Mouse (Mus musculus) forebrain, embryonic 14.5 days (tissue): ENCODE data around the gene Cyp4f15. TPM values are rescaled to one million over a fixed set of nuclear protein-coding genes. Genes with fewer than 3 reads are reported as not detected.
A peak's percentile ranks its signal among the peaks of the same experiment; 100 is the strongest.

Source experiments
- ATAC-seq: fragments of 200-750 bp; cut with Nextera tagmentation; 2 replicates; pipeline ENCODE4 v1.8.0; 2017; ENCODE audit warnings: mild to moderate bottlenecking, moderate library complexity
- DNase-seq: peaks from one replicate; pipeline ENCODE4 v3.0.0-alpha.2; 2015; ENCODE audit warnings: low spot score
- H3K27ac ChIP-seq: fragments of 300-500 bp; sonication (generic); 2 replicates; pipeline ENCODE4 v1.5.1; 2014; ENCODE audit warnings: low read depth, mild to moderate bottlenecking, control low read depth, low read length, moderate library complexity
- H3K27me3 ChIP-seq: fragments of 300-500 bp; sonication (generic); replicated peaks from 2 replicates; pipeline ENCODE4 v1.6.1; 2014; ENCODE audit warnings: low read length, control low read depth, mixed read lengths; ENCODE audit not compliant: control insufficient read depth, insufficient read depth
- H3K36me3 ChIP-seq: fragments of 300-500 bp; sonication (generic); 2 replicates; pipeline ENCODE4 v1.6.1; 2014; ENCODE audit warnings: low read length, control low read depth; ENCODE audit not compliant: control insufficient read depth, insufficient read depth
- H3K4me1 ChIP-seq: fragments of 300-500 bp; sonication (generic); 2 replicates; pipeline ENCODE4 v1.6.1; 2014; ENCODE audit warnings: antibody characterized with exemption, low read length, control low read depth; ENCODE audit not compliant: control insufficient read depth, insufficient read depth
- H3K4me2 ChIP-seq: fragments of 300-500 bp; sonication (generic); 2 replicates; pipeline ENCODE4 v1.6.1; 2014; ENCODE audit warnings: mild to moderate bottlenecking, control low read depth, low read length
- H3K4me3 ChIP-seq: fragments of 300-500 bp; sonication (generic); 2 replicates; pipeline ENCODE4 v1.5.1; 2014; ENCODE audit warnings: low read depth, low read length, control low read depth
- H3K9ac ChIP-seq: fragments of 300-500 bp; sonication (generic); 2 replicates; pipeline ENCODE4 v1.6.1; 2014; ENCODE audit warnings: mild to moderate bottlenecking, low read length, control low read depth, moderate library complexity
- H3K9me3 ChIP-seq: fragments of 300-500 bp; sonication (generic); replicated peaks from 2 replicates; pipeline ENCODE4 v1.6.1; 2016; ENCODE audit warnings: low read length, control low read depth, mixed read lengths; ENCODE audit not compliant: control insufficient read depth
- WGBS: fragments of 180-500 bp; shearing (Covaris S2); extraction: QIAGEN DNeasy Blood & Tissue Kit; methylation state at CpG from one replicate; pipeline ENCODE4 v1.1.7; 2014; 5-methylcytosine and 5-hydroxymethylcytosine counted together
- polyA plus RNA-seq: library from polyadenylated mRNA; unstranded; fragments of >200 nt; fragmentation: Nextera tagmentation; extraction: Ambion mirVana; gene quantifications from 2 replicates; pipeline ENCODE4 v1.2.1, GENCODE M21; 2014

Cyp4f15 gene
- polyA plus RNA-seq, 1 experiment from 2014 or later: 0.76 TPM

GRCm38 (mm10) chr17:32729029-32729428, 43.6 kb downstream of the Cyp4f15 start:
- no peaks in the 10 kb centered on the region for H3K27me3 ChIP-seq
- H3K27ac ChIP-seq: no peak overlapping the region
- H3K36me3 ChIP-seq: no peaks in the 10 kb centered on the region
- no peak overlapping the region for H3K4me3 ChIP-seq
- no peak overlapping the region for H3K9ac ChIP-seq
- DNase-seq (peak; percentile 17), ATAC-seq (no peak)
- no peaks in the 10 kb centered on the region for H3K4me1 ChIP-seq
- 75% methylated on average over 3 of the region's 3 CpGs for WGBS
- H3K9me3 ChIP-seq: no peaks in the 10 kb centered on the region; the same call in 1 of the 2 replicates
- H3K4me2 ChIP-seq: no peak overlapping the region

- no peaks in the 10 kb centered on the region for H3K9me3 ChIP-seq
- H3K36me3 ChIP-seq: no peaks in the 10 kb centered on the region
- no peaks in the 10 kb centered on the region for H3K27me3 ChIP-seq
- no peak overlapping the region for H3K9ac ChIP-seq
- H3K4me2 ChIP-seq: no peak overlapping the region
- DNase-seq (no peak), ATAC-seq (no peak)
- H3K27ac ChIP-seq: no peak overlapping the region
- WGBS: 86% methylated on average over 1 of the region's 1 CpGs
- H3K4me1 ChIP-seq: no peaks in the 10 kb centered on the region
- H3K4me3 ChIP-seq: no peak overlapping the region
These were observed 53.0 kb downstream of the Cyp4f15 start for GRCm38 (mm10) chr17:32738406-32738805.

GRCm38 (mm10) chr17:32741057-32741456, 55.6 kb downstream of the Cyp4f15 start:
- no peaks in the 10 kb centered on the region for H3K9me3 ChIP-seq
- ATAC-seq: no peak
- H3K36me3 ChIP-seq: no peaks in the 10 kb centered on the region
- H3K27me3 ChIP-seq: no peaks in the 10 kb centered on the region
- 0% methylated on average over 1 of the region's 1 CpGs for WGBS
- H3K27ac ChIP-seq: no peak overlapping the region
- H3K4me3 ChIP-seq: no peak overlapping the region
- no peaks in the 10 kb centered on the region for H3K4me1 ChIP-seq
- DNase-seq: no peak
- no peak overlapping the region for H3K9ac ChIP-seq
- no peak overlapping the region for H3K4me2 ChIP-seq

GRCm38 (mm10) chr17:32750611-32751010, 65.2 kb downstream of the Cyp4f15 start:
- no peaks in the 10 kb centered on the region for H3K27me3 ChIP-seq
- no peak overlapping the region for H3K4me2 ChIP-seq
- DNase-seq (no peak), ATAC-seq (no peak)
- no peaks in the 10 kb centered on the region for H3K9me3 ChIP-seq
- no peaks in the 10 kb centered on the region for H3K4me1 ChIP-seq
- H3K36me3 ChIP-seq: no peaks in the 10 kb centered on the region
- no peak overlapping the region for H3K27ac ChIP-seq
- no peak overlapping the region for H3K4me3 ChIP-seq
- 57% methylated on average over 5 of the region's 5 CpGs for WGBS
- H3K9ac ChIP-seq: no peak overlapping the region

Other genes with a start within 250 kb of the Cyp4f15 start
- gene Cyp4f39, start 232.9 kb upstream of the Cyp4f15 start, polyA plus RNA-seq: 0.33 and 0.95 TPM in 2 replicates
- 4.1 and 5.8 TPM in 2 replicates for gene Cyp4f17, start 179.6 kb upstream of the Cyp4f15 start, polyA plus RNA-seq
- gene Cyp4f16, start 149.1 kb upstream of the Cyp4f15 start, polyA plus RNA-seq: 18.4 and 20.6 TPM in 2 replicates
- gene Cyp4f37, start 64.3 kb upstream of the Cyp4f15 start, polyA plus RNA-seq: not detected in 2 replicates
- gene Cyp4f40, start 26.7 kb upstream of the Cyp4f15 start, polyA plus RNA-seq: not detected in 2 replicates
- 44.1 and 72.0 TPM in 2 replicates for gene Zfp871, start 102.7 kb downstream of the Cyp4f15 start, polyA plus RNA-seq
- gene Zfp811, start 124.3 kb downstream of the Cyp4f15 start, polyA plus RNA-seq: 22.2 and 25.2 TPM in 2 replicates
- 20.7 and 25.7 TPM in 2 replicates for gene Zfp799, start 144.6 kb downstream of the Cyp4f15 start, polyA plus RNA-seq
- gene Zfp870, start 206.0 kb downstream of the Cyp4f15 start, polyA plus RNA-seq: 8.5 and 10.9 TPM in 2 replicates
- gene Cyp4f14, start 231.7 kb downstream of the Cyp4f15 start, polyA plus RNA-seq: 0.10 TPM in 1 of 2 replicates, not detected in the other